Comparison of ENCODE assay signal across 33 mouse cellular contexts in genomic region chr1:58253466-58253865, GRCm38 (mm10). TPM values are rescaled to one million over a fixed set of nuclear protein-coding genes. Genes with fewer than 3 reads are reported as not detected.
A peak's percentile ranks its signal among the peaks of the same experiment; 100 is the strongest.
DNase-seq lines count a peak whose midpoint lies in the region; TF ChIP-seq lines count a peak whose summit lies in the region.
"Had no signal": no experiment of that assay in that cellular context is flagged by ENCODE, and none has a peak within 500 bp of the region (broad histone marks: within the 10 kb centered on the region; RNA-seq: fewer than 3 reads in every experiment).

No protein-coding gene starts in this region.

- in situ Hi-C loops in ES-E14 (cut with MboI; ENCODE audit: low sequenced_read_pairs in 2 of 2, unreplicated experiment in 2 of 2) = no loop called here

- WGBS in heart, embryonic 10.5 days = 38% methylated on average over 11 of the region's 11 CpGs

- H3K9ac ChIP-seq in ES-E14 (ENCODE audit: insufficient read depth, low read depth, low read length, poor library complexity, severe bottlenecking) = no peak overlapping the region
- H3K9ac ChIP-seq: heart, embryonic 13.5 days; hindbrain, embryonic 15.5 days; liver, embryonic 12.5 days had no signal

- no peaks in the 10 kb centered on the region for H3K36me3 ChIP-seq in heart, embryonic 10.5 days
- H3K36me3 ChIP-seq in ES-E14 (ENCODE audit: control insufficient read depth, insufficient read depth, low read length, poor library complexity, severe bottlenecking) = no peaks in the 10 kb centered on the region
- H3K36me3 ChIP-seq: G1E; heart, embryonic 13.5 days; hindbrain, embryonic 10.5 days; hindbrain, embryonic 15.5 days; liver, embryonic 12.5 days had no signal

- DNase-seq in heart, embryonic 10.5 days (ENCODE audit: low spot score) = peak; percentile 77
- DNase-seq in heart, adult 8-10 months (ENCODE audit: low spot score) = no peak
- DNase-seq in ES-E14 (ENCODE audit: low read depth, low spot score) = peak; percentile 11
- DNase-seq in embryo, embryonic 10.5 days (ENCODE audit: low spot score) = peak; percentile 15
- DNase-seq in mesoderm, embryonic 11.5 days (ENCODE audit: low read depth, low spot score) = peak; percentile 19
- DNase-seq in adrenal gland, adult (ENCODE audit: inconsistent age in 2 of 2, low spot score in 1 of 2) = no peak
- no peak for DNase-seq in B cell, adult 2 months
- DNase-seq: adrenal gland, postnatal 36 days; cerebellum, adult 18-20 months; cerebellum, postnatal 10 days; gastrocnemius, postnatal 25 days; heart, adult 18-20 months; heart, postnatal 10 days; kidney, adult 2 months; kidney, postnatal 4 days; layer of hippocampus, postnatal 36 days; left cerebral cortex, postnatal 4 days; lung, adult 18-20 months; midbrain, embryonic 14.5 days; right cerebral cortex, postnatal 14 days; thymus, postnatal 4 days had no signal

- H3K9me3 ChIP-seq in heart, embryonic 10.5 days = no peaks in the 10 kb centered on the region
- H3K9me3 ChIP-seq in ES-E14 (ENCODE audit: control insufficient read depth, insufficient read depth, low read depth, low read length) = no peaks in the 10 kb centered on the region
- H3K9me3 ChIP-seq: G1E; heart, embryonic 13.5 days; hindbrain, embryonic 10.5 days; hindbrain, embryonic 15.5 days; liver, embryonic 12.5 days had no signal

- no peak overlapping the region for H3K27ac ChIP-seq in heart, embryonic 10.5 days
- H3K27ac ChIP-seq in ES-E14 (ENCODE audit: insufficient read depth, low read depth, low read length, poor library complexity, severe bottlenecking) = no peak overlapping the region
- H3K27ac ChIP-seq: heart, embryonic 13.5 days; hindbrain, embryonic 10.5 days; hindbrain, embryonic 15.5 days; liver, embryonic 12.5 days; macrophage had no signal

- no peaks in the 10 kb centered on the region for H3K27me3 ChIP-seq in heart, embryonic 10.5 days (ENCODE audit: insufficient read depth, poor library complexity, severe bottlenecking)
- H3K27me3 ChIP-seq: heart, embryonic 13.5 days; hindbrain, embryonic 15.5 days; liver, embryonic 12.5 days had no signal

- H3K4me3 ChIP-seq in heart, embryonic 10.5 days = no peak overlapping the region
- no peak overlapping the region for H3K4me3 ChIP-seq in ES-E14 (ENCODE audit: insufficient read depth in 1 of 2, low read depth in 1 of 2, low read length in 2 of 2, poor library complexity in 1 of 2, severe bottlenecking in 1 of 2)
- H3K4me3 ChIP-seq: heart, embryonic 13.5 days; hindbrain, embryonic 10.5 days; hindbrain, embryonic 15.5 days; liver, embryonic 12.5 days had no signal

- H3K4me1 ChIP-seq in heart, embryonic 10.5 days = no peaks in the 10 kb centered on the region; the same call in 1 of the 2 replicates
- H3K4me1 ChIP-seq in ES-E14 (ENCODE audit: control insufficient read depth in 2 of 2, insufficient read depth in 2 of 2, low read length in 2 of 2, poor library complexity in 1 of 2) = no peaks in the 10 kb centered on the region
- H3K4me1 ChIP-seq: heart, embryonic 13.5 days; hindbrain, embryonic 10.5 days; hindbrain, embryonic 15.5 days; liver, embryonic 12.5 days had no signal

TF ChIP-seq in ES-E14, 5 proteins besides CTCF, POLR2A, EP300 and RAD21:
- TF ChIP-seq ZNF384 (IDR thresholded peaks at IDR 0.05; ENCODE audit: low read depth, low read length) (no peak), CHD2 (IDR thresholded peaks at IDR 0.05; ENCODE audit: low read depth, low read length) (no peak), MAFK (IDR thresholded peaks at IDR 0.05; ENCODE audit: insufficient read depth, low read depth, low read length) (no peak), ZC3H11A (IDR thresholded peaks at IDR 0.05; ENCODE audit: borderline replicate concordance, low read depth, low read length) (no peak)

RNA-seq across cellular contexts. Expression of gene Aox2, which starts 24.7 kb away (rescaled TPM):
- 0.05 TPM in 1 of 2 replicates, not detected in the other for polyA plus RNA-seq in heart, embryonic 10.5 days (2016; fragmentation: Nextera tagmentation; extraction: Ambion mirVana)
- total RNA-seq in heart, adult 8-10 months (2022) = not detected
- 0.04 TPM in 1 of 2 replicates, not detected in the other for total RNA-seq in ES-E14 (2012; rRNA removed)
- total RNA-seq: gastrocnemius, postnatal 25 days; layer of hippocampus, postnatal 36 days; left cerebral cortex, postnatal 4 days; megakaryocyte-erythroid progenitor cell, adult 5-6 weeks; monocyte, adult 5-6 weeks had no signal
- polyA plus RNA-seq: cortical plate, adult 2 months; forebrain, embryonic 14.5 days; heart, embryonic 13.5 days; liver, embryonic 12.5 days; neural tube, embryonic 14.5 days had no signal

RNA-seq across cellular contexts. Expression of gene Aox4, which starts 43.3 kb away (rescaled TPM):
- polyA plus RNA-seq in heart, embryonic 10.5 days (2016; fragmentation: Nextera tagmentation; extraction: Ambion mirVana) = 1.1 and 2.7 TPM in 2 replicates
- not detected for total RNA-seq in heart, adult 8-10 months (2022)
- total RNA-seq in ES-E14 (2012; rRNA removed) = 0.21 and 0.49 TPM in 2 replicates
- total RNA-seq: adrenal gland, adult 18-20 months; gastrocnemius, postnatal 25 days; heart, adult 18-20 months; heart, postnatal 10 days; megakaryocyte-erythroid progenitor cell, adult 5-6 weeks; monocyte, adult 5-6 weeks had no signal
- polyA plus RNA-seq: macrophage had no signal

Comparison
In these comparisons a context has a peak if more than half of its experiments do, and no peak if none do; other contexts are left out.
1. DNase-seq: peak in heart, embryonic 10.5 days (single experiment), ES-E14 (single experiment), embryo, embryonic 10.5 days (single experiment) and mesoderm, embryonic 11.5 days (single experiment); none in heart, adult 8-10 months (single experiment), adrenal gland, adult (0 of 2) and B cell, adult 2 months (0 of 2).